ENCODE assay signal across 33 mouse cellular contexts in the genomic region with DNA sequence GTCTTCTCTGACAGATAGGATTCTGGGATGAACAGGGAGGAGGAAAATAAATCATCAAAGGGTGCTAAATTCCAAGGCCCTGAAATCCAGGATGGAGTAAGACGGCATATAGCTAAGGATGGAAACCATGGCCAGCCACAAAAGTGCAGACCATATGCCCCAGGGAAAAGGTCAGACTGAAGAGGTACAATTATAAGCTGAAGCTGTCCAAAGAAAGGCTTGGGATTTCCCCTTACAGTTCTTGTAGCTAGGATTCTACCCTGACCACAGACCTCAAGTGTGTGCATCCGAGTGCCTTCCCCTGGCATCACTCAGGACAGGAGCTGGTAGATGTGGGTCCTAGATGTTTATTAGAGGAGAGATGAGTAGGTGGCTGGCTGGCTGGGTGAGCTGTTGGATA.
"Had no signal": no experiment of that assay in that cellular context is flagged by ENCODE, and none has a peak within 500 bp of the region (broad histone marks: within the 10 kb centered on the region; RNA-seq: fewer than 3 reads in every experiment).

No protein-coding gene starts in this region.

- DNase-seq: left cerebral cortex, postnatal 4 days; liver; liver, embryonic 13.5 days; liver, postnatal 0 days; lung, adult 18-20 months; lung, adult 2 months; lung, embryonic 14.5 days; lung, postnatal 10 days; lung, postnatal 14 days; lung, postnatal 36 days; lung, postnatal 4 days; midbrain, embryonic 14.5 days had no signal

- ATAC-seq: liver, embryonic 12.5 days; lung, postnatal 0 days; midbrain, embryonic 13.5 days; midbrain, embryonic 15.5 days; midbrain, embryonic 16.5 days had no signal

- H3K4me3 ChIP-seq: limb, embryonic 10.5 days; limb, embryonic 12.5 days; limb, embryonic 13.5 days; limb, embryonic 15.5 days; liver, embryonic 12.5 days; liver, embryonic 13.5 days; liver, embryonic 15.5 days; lung, embryonic 15.5 days; megakaryocyte, embryonic 14.5 days; midbrain, embryonic 10.5 days; midbrain, embryonic 12.5 days; midbrain, embryonic 13.5 days; midbrain, embryonic 15.5 days; myocyte; neural tube, embryonic 12.5 days; neural tube, embryonic 13.5 days had no signal

- H3K4me2 ChIP-seq: limb, embryonic 12.5 days; limb, embryonic 13.5 days; limb, embryonic 15.5 days; liver, embryonic 11.5 days; liver, embryonic 12.5 days; liver, embryonic 13.5 days; liver, embryonic 15.5 days; lung, embryonic 14.5 days; lung, embryonic 15.5 days; midbrain, embryonic 11.5 days; midbrain, embryonic 12.5 days; midbrain, embryonic 13.5 days; midbrain, embryonic 15.5 days; neural tube, embryonic 12.5 days; neural tube, embryonic 13.5 days had no signal

- H3K9me3 ChIP-seq: limb, embryonic 10.5 days; limb, embryonic 12.5 days; limb, embryonic 13.5 days; limb, embryonic 15.5 days; liver, embryonic 12.5 days; liver, embryonic 13.5 days; liver, embryonic 15.5 days; lung, embryonic 15.5 days; megakaryocyte, embryonic 14.5 days; midbrain, embryonic 10.5 days; midbrain, embryonic 12.5 days; midbrain, embryonic 13.5 days; midbrain, embryonic 15.5 days; neural tube, embryonic 12.5 days; neural tube, embryonic 13.5 days had no signal

- H3K4me1 ChIP-seq: limb, embryonic 15.5 days; liver, embryonic 12.5 days; liver, embryonic 13.5 days; liver, embryonic 15.5 days; lung, embryonic 15.5 days; midbrain, embryonic 15.5 days; neural tube, embryonic 12.5 days had no signal

- H3K9ac ChIP-seq: limb, embryonic 12.5 days; limb, embryonic 13.5 days; limb, embryonic 15.5 days; liver, embryonic 12.5 days; liver, embryonic 13.5 days; liver, embryonic 14.5 days; liver, embryonic 15.5 days; liver, postnatal 0 days; lung, embryonic 14.5 days; lung, embryonic 15.5 days; midbrain, embryonic 12.5 days; midbrain, embryonic 13.5 days; midbrain, embryonic 15.5 days; neural tube, embryonic 12.5 days; neural tube, embryonic 13.5 days had no signal

- H3K36me3 ChIP-seq: limb, embryonic 10.5 days; limb, embryonic 12.5 days; limb, embryonic 13.5 days; limb, embryonic 15.5 days; liver, embryonic 12.5 days; liver, embryonic 13.5 days; liver, embryonic 15.5 days; lung, embryonic 15.5 days; midbrain, embryonic 10.5 days; midbrain, embryonic 12.5 days; midbrain, embryonic 13.5 days; midbrain, embryonic 15.5 days; neural tube, embryonic 12.5 days; neural tube, embryonic 13.5 days had no signal

- H3K27ac ChIP-seq: limb, embryonic 10.5 days; limb, embryonic 12.5 days; limb, embryonic 13.5 days; limb, embryonic 15.5 days; liver, embryonic 12.5 days; liver, embryonic 13.5 days; liver, embryonic 14.5 days; liver, embryonic 15.5 days; lung, embryonic 15.5 days; macrophage; midbrain, embryonic 10.5 days; midbrain, embryonic 12.5 days; midbrain, embryonic 13.5 days; midbrain, embryonic 15.5 days; neural tube, embryonic 12.5 days; neural tube, embryonic 13.5 days had no signal

- H3K27me3 ChIP-seq: limb, embryonic 12.5 days; limb, embryonic 13.5 days; limb, embryonic 15.5 days; liver, embryonic 12.5 days; liver, embryonic 13.5 days; liver, embryonic 15.5 days; lung, embryonic 15.5 days; megakaryocyte, embryonic 14.5 days; midbrain, embryonic 12.5 days; midbrain, embryonic 13.5 days; midbrain, embryonic 15.5 days; neural tube, embryonic 12.5 days; neural tube, embryonic 13.5 days had no signal
